Mouse (Mus musculus): ENCODE results near the gene Sim2.

GRCm38 (mm10) chr16:94081996-94082708 is 2.6 kb upstream of the Sim2 start:
- no peak for TF ChIP-seq EP300 (IDR thresholded peaks at IDR 0.05; ENCODE audit: low read depth)
- no peak for TF ChIP-seq CTCF (IDR thresholded peaks at IDR 0.05; ENCODE audit: low read depth)

Measured in liver, postnatal 0 days (tissue).